Mouse (Mus musculus) lung, adult 2 months (tissue): ENCODE results near the gene Dmrtb1.

Source experiments
- CTCF ChIP-seq: fragments of 200-500 bp; IDR thresholded peaks from 2 replicates; pipeline ENCODE4 v1.5.1; 2011; ENCODE audit warnings: mild to moderate bottlenecking, low read length, control low read depth; ENCODE audit not compliant: insufficient read depth
- POLR2A ChIP-seq: fragments of 200-500 bp; IDR thresholded peaks from 2 replicates; pipeline ENCODE4 v1.6.1; 2011; ENCODE audit warnings: low read depth, mild to moderate bottlenecking, control low read depth, low read length, borderline replicate concordance; ENCODE audit errors: extremely low read depth

GRCm38 (mm10) chr4:107634631-107635030, 49.4 kb downstream of the Dmrtb1 start:
- TF ChIP-seq CTCF: no peak
- TF ChIP-seq POLR2A: no peak
